Mouse (Mus musculus): ENCODE results near the gene Opcml. TPM values are rescaled to one million over a fixed set of nuclear protein-coding genes. Genes with fewer than 3 reads are reported as not detected.

Gene Opcml
- polyA plus RNA-seq, 1 experiment from 2014 or later, result 2.9 TPM

GRCm38 (mm10) chr9:28218026-28218646 is 427.6 kb downstream of the Opcml start:
- no peak for ATAC-seq (ENCODE audit: insufficient number of reproducible peaks, insufficient read depth, low FRiP score, low TSS enrichment, low read depth)
- H3K4me2 ChIP-seq, result no peak overlapping the region
- no peaks in the 10 kb centered on the region for H3K9me3 ChIP-seq
- no peaks in the 10 kb centered on the region for H3K4me1 ChIP-seq
- H3K27me3 ChIP-seq, result no peaks in the 10 kb centered on the region
- H3K27ac ChIP-seq, result no peak overlapping the region
- no peak overlapping the region for H3K4me3 ChIP-seq
- H3K9ac ChIP-seq, result no peak overlapping the region
- H3K36me3 ChIP-seq, result no peaks in the 10 kb centered on the region
- WGBS, result 67% methylated on average over 2 of the region's 2 CpGs

- no peak overlapping the region for H3K27ac ChIP-seq
- no peaks in the 10 kb centered on the region for H3K27me3 ChIP-seq
- no peak overlapping the region for H3K4me3 ChIP-seq
- H3K4me2 ChIP-seq, result no peak overlapping the region
- H3K9ac ChIP-seq, result no peak overlapping the region
- no peaks in the 10 kb centered on the region for H3K9me3 ChIP-seq
- ATAC-seq (ENCODE audit: insufficient number of reproducible peaks, insufficient read depth, low FRiP score, low TSS enrichment, low read depth), result no peak
- no peaks in the 10 kb centered on the region for H3K36me3 ChIP-seq
- H3K4me1 ChIP-seq, result no peaks in the 10 kb centered on the region
- 77% methylated on average over 2 of the region's 2 CpGs for WGBS
Observed at GRCm38 (mm10) chr9:28222726-28223125, 432.2 kb downstream of the Opcml start.

- no peaks in the 10 kb centered on the region for H3K27me3 ChIP-seq
- no peak overlapping the region for H3K4me2 ChIP-seq
- no peaks in the 10 kb centered on the region for H3K9me3 ChIP-seq
- no peak overlapping the region for H3K9ac ChIP-seq
- H3K4me1 ChIP-seq, result no peaks in the 10 kb centered on the region
- 75% methylated on average over 8 of the region's 8 CpGs for WGBS
- no peak overlapping the region for H3K27ac ChIP-seq
- H3K36me3 ChIP-seq, result no peaks in the 10 kb centered on the region
- ATAC-seq (ENCODE audit: insufficient number of reproducible peaks, insufficient read depth, low FRiP score, low TSS enrichment, low read depth), result no peak
- H3K4me3 ChIP-seq, result no peak overlapping the region
Observed at GRCm38 (mm10) chr9:28225824-28226569, 435.4 kb downstream of the Opcml start.

- H3K27me3 ChIP-seq, result no peaks in the 10 kb centered on the region
- H3K9me3 ChIP-seq, result no peaks in the 10 kb centered on the region
- no peak overlapping the region for H3K9ac ChIP-seq
- no peaks in the 10 kb centered on the region for H3K36me3 ChIP-seq
- no peak overlapping the region for H3K4me3 ChIP-seq
- WGBS, result 68% methylated on average over 5 of the region's 5 CpGs
- no peak for ATAC-seq (ENCODE audit: insufficient number of reproducible peaks, insufficient read depth, low FRiP score, low TSS enrichment, low read depth)
- no peak overlapping the region for H3K4me2 ChIP-seq
- H3K4me1 ChIP-seq, result no peaks in the 10 kb centered on the region
- no peak overlapping the region for H3K27ac ChIP-seq
Observed at GRCm38 (mm10) chr9:28226570-28226951, 436.0 kb downstream of the Opcml start.

- no peak for ATAC-seq (ENCODE audit: insufficient number of reproducible peaks, insufficient read depth, low FRiP score, low TSS enrichment, low read depth)
- Histone ChIP-seq H3K36me3 (no peaks in the 10 kb centered on the region), H3K27ac (no peak overlapping the region), H3K4me3 (no peak overlapping the region), H3K9ac (no peak overlapping the region), H3K4me1 (no peaks in the 10 kb centered on the region), H3K4me2 (no peak overlapping the region), H3K9me3 (no peaks in the 10 kb centered on the region), H3K27me3 (no peaks in the 10 kb centered on the region)
- WGBS, result 85% methylated on average over 9 of the region's 9 CpGs
Observed at GRCm38 (mm10) chr9:28238450-28238849, 447.9 kb downstream of the Opcml start.

- Histone ChIP-seq H3K4me1 (no peaks in the 10 kb centered on the region), H3K9ac (no peak overlapping the region), H3K4me3 (no peak overlapping the region), H3K27ac (no peak overlapping the region), H3K36me3 (no peaks in the 10 kb centered on the region), H3K4me2 (no peak overlapping the region), H3K9me3 (no peaks in the 10 kb centered on the region), H3K27me3 (peaks cover 6% of the 10 kb centered on the region; the same call in 1 of the 2 replicates)
- no peak for ATAC-seq (ENCODE audit: insufficient number of reproducible peaks, insufficient read depth, low FRiP score, low TSS enrichment, low read depth)
- WGBS, result 61% methylated on average over 7 of the region's 7 CpGs
Observed at GRCm38 (mm10) chr9:28247742-28248503, 457.3 kb downstream of the Opcml start.

GRCm38 (mm10) chr9:28251341-28251740 is 460.8 kb downstream of the Opcml start:
- H3K4me1 ChIP-seq, result no peaks in the 10 kb centered on the region
- no peaks in the 10 kb centered on the region for H3K9me3 ChIP-seq
- no peak overlapping the region for H3K4me3 ChIP-seq
- 84% methylated on average over 9 of the region's 9 CpGs for WGBS
- no peak for ATAC-seq (ENCODE audit: insufficient number of reproducible peaks, insufficient read depth, low FRiP score, low TSS enrichment, low read depth)
- no peaks in the 10 kb centered on the region for H3K36me3 ChIP-seq
- no peak overlapping the region for H3K9ac ChIP-seq
- H3K27ac ChIP-seq, result no peak overlapping the region
- H3K4me2 ChIP-seq, result no peak overlapping the region
- H3K27me3 ChIP-seq, result peaks cover 6% of the 10 kb centered on the region; the same call in 1 of the 2 replicates

- Histone ChIP-seq H3K9ac (no peak overlapping the region), H3K36me3 (no peaks in the 10 kb centered on the region), H3K4me2 (no peak overlapping the region), H3K9me3 (no peaks in the 10 kb centered on the region), H3K27ac (no peak overlapping the region), H3K4me1 (no peaks in the 10 kb centered on the region), H3K27me3 (no peaks in the 10 kb centered on the region; the same call in 1 of the 2 replicates), H3K4me3 (no peak overlapping the region)
- 74% methylated on average over 8 of the region's 8 CpGs for WGBS
- ATAC-seq (ENCODE audit: insufficient number of reproducible peaks, insufficient read depth, low FRiP score, low TSS enrichment, low read depth), result no peak
Observed at GRCm38 (mm10) chr9:28255128-28255904, 464.7 kb downstream of the Opcml start.

- H3K27ac ChIP-seq, result no peak overlapping the region
- no peaks in the 10 kb centered on the region for H3K4me1 ChIP-seq
- no peaks in the 10 kb centered on the region for H3K36me3 ChIP-seq
- no peak overlapping the region for H3K4me2 ChIP-seq
- H3K27me3 ChIP-seq, result no peaks in the 10 kb centered on the region; the same call in 1 of the 2 replicates
- WGBS, result 93% methylated on average over 1 of the region's 1 CpGs
- H3K9ac ChIP-seq, result no peak overlapping the region
- no peak overlapping the region for H3K4me3 ChIP-seq
- 0 out of 2 replicates have a peak, but pooled peaks have one; percentile 43 for ATAC-seq (ENCODE audit: insufficient number of reproducible peaks, insufficient read depth, low FRiP score, low TSS enrichment, low read depth)
- H3K9me3 ChIP-seq, result no peaks in the 10 kb centered on the region
Observed at GRCm38 (mm10) chr9:28255905-28256268, 465.3 kb downstream of the Opcml start.

GRCm38 (mm10) chr9:28261078-28261753 is 470.6 kb downstream of the Opcml start:
- no peaks in the 10 kb centered on the region; the same call in none of the 2 replicates for H3K27me3 ChIP-seq
- H3K36me3 ChIP-seq, result no peaks in the 10 kb centered on the region
- no peak overlapping the region for H3K4me2 ChIP-seq
- H3K9me3 ChIP-seq, result no peaks in the 10 kb centered on the region
- 19% methylated on average over 7 of the region's 7 CpGs for WGBS
- no peaks in the 10 kb centered on the region for H3K4me1 ChIP-seq
- ATAC-seq (ENCODE audit: insufficient number of reproducible peaks, insufficient read depth, low FRiP score, low TSS enrichment, low read depth), result 0 out of 2 replicates have a peak, but pooled peaks have one; percentile 32
- H3K9ac ChIP-seq, result no peak overlapping the region
- no peak overlapping the region for H3K4me3 ChIP-seq
- no peak overlapping the region for H3K27ac ChIP-seq

- WGBS, result 46% methylated on average over 1 of the region's 1 CpGs
- Histone ChIP-seq H3K27me3 (no peaks in the 10 kb centered on the region; the same call in none of the 2 replicates), H3K4me2 (no peak overlapping the region), H3K9me3 (no peaks in the 10 kb centered on the region), H3K9ac (no peak overlapping the region), H3K4me3 (no peak overlapping the region), H3K4me1 (no peaks in the 10 kb centered on the region), H3K36me3 (no peaks in the 10 kb centered on the region), H3K27ac (no peak overlapping the region)
- no peak for ATAC-seq (ENCODE audit: insufficient number of reproducible peaks, insufficient read depth, low FRiP score, low TSS enrichment, low read depth)
Observed at GRCm38 (mm10) chr9:28262021-28262420, 471.4 kb downstream of the Opcml start.
